Mouse (Mus musculus) embryonic facial prominence, embryonic 15.5 days (tissue): Measurements from ENCODE around the gene Tmppe. TPM values are rescaled to one million over a fixed set of nuclear protein-coding genes. Genes with fewer than 3 reads are reported as not detected.
A peak's percentile ranks its signal among the peaks of the same experiment; 100 is the strongest.
"Not testable (repeated sequence)": the region's sequence is repeated elsewhere in the genome, so short reads cannot be mapped to it uniquely, and the experiment has no call there.

Source experiments
- ATAC-seq: fragments of 200-750 bp; cut with Nextera tagmentation; 2 replicates; pipeline ENCODE4 v1.8.0; 2017; ENCODE audit warnings: low read depth, moderate TSS enrichment; ENCODE audit not compliant: insufficient number of reproducible peaks, low FRiP score, low TSS enrichment
- H3K27ac ChIP-seq: fragments of 300-500 bp; sonication (generic); replicated peaks from 2 replicates; pipeline ENCODE4 v1.5.1; 2015; ENCODE audit warnings: mild to moderate bottlenecking, inconsistent platforms
- H3K27me3 ChIP-seq: fragments of 300-500 bp; sonication (generic); 2 replicates; pipeline ENCODE4 v1.6.1; 2015; ENCODE audit warnings: inconsistent platforms
- H3K36me3 ChIP-seq: fragments of 300-500 bp; sonication (generic); 2 replicates; pipeline ENCODE4 v1.6.1; 2015; ENCODE audit warnings: mild to moderate bottlenecking, inconsistent platforms
- H3K4me1 ChIP-seq: fragments of 300-500 bp; sonication (generic); 2 replicates; pipeline ENCODE4 v1.6.1; 2015; ENCODE audit warnings: inconsistent platforms
- H3K4me2 ChIP-seq: fragments of 300-500 bp; sonication (generic); replicated peaks from 2 replicates; pipeline ENCODE4 v1.6.1; 2015; ENCODE audit warnings: mild to moderate bottlenecking, inconsistent platforms
- H3K4me3 ChIP-seq: fragments of 300-500 bp; sonication (generic); replicated peaks from 2 replicates; pipeline ENCODE4 v1.5.1; 2015; ENCODE audit warnings: mild to moderate bottlenecking, inconsistent platforms
- H3K9ac ChIP-seq: fragments of 300-500 bp; sonication (generic); 2 replicates; pipeline ENCODE4 v1.6.1; 2015; ENCODE audit warnings: inconsistent platforms
- H3K9me3 ChIP-seq: fragments of 300-500 bp; sonication (generic); replicated peaks from 2 replicates; pipeline ENCODE4 v1.6.1; 2016; ENCODE audit warnings: inconsistent platforms
- WGBS: fragments of 180-500 bp; shearing (Covaris S2); methylation state at CpG from one replicate; pipeline ENCODE4 v1.1.7; 2015; 5-methylcytosine and 5-hydroxymethylcytosine counted together
- polyA plus RNA-seq: library from polyadenylated mRNA; unstranded; fragments of >200 nt; fragmentation: Nextera tagmentation; extraction: Ambion mirVana; gene quantifications from 2 replicates; pipeline ENCODE4 v1.2.1, GENCODE M21; 2015

Tmppe gene
- polyA plus RNA-seq, result 10.6 and 10.9 TPM in 2 replicates

GRCm38 (mm10) chr9:114400949-114401684 is at the start of gene Tmppe, which contains the start of gene Glb1:
TSS of gene Tmppe (plus strand) at chr9:114401105.
TSS of gene Glb1 (plus strand) at chr9:114401076.
- ATAC-seq, result peak; percentile 97
- WGBS, result under 1% methylated on average over 73 of the region's 73 CpGs
- no peaks in the 10 kb centered on the region for H3K27me3 ChIP-seq

GRCm38 (mm10) chr9:114367783-114368470 is 33.0 kb upstream of the Tmppe start:
- no peaks in the 10 kb centered on the region; the same call in 1 of the 2 replicates for H3K27me3 ChIP-seq
- H3K4me2 ChIP-seq, result peak overlapping the region; percentile 94
- H3K4me1 ChIP-seq, result peaks cover 6% of the 10 kb centered on the region
- ATAC-seq, result peak; percentile 84
- H3K9me3 ChIP-seq, result no peaks in the 10 kb centered on the region
- WGBS, result under 1% methylated on average over 48 of the region's 48 CpGs
- 0 out of 2 replicates have a peak overlapping the region, but pooled peaks have one; percentile 23 for H3K9ac ChIP-seq
- H3K36me3 ChIP-seq, result peaks cover under 1% of the 10 kb centered on the region; the same call in 1 of the 2 replicates
- peak overlapping the region; percentile 53 for H3K4me3 ChIP-seq
- no peak overlapping the region for H3K27ac ChIP-seq

More at GRCm38 (mm10) chr9:114400949-114401684, at the start of gene Tmppe, which contains the start of gene Glb1:
- H3K4me3 ChIP-seq, result peak within 1 kb of the TSS; percentile 91
- H3K4me2 ChIP-seq, result peak within 1 kb of the TSS; percentile 76
- H3K36me3 ChIP-seq, result peaks cover 20% of the 10 kb centered on the region
- H3K27ac ChIP-seq, result peak within 1 kb of the TSS; percentile 96
- H3K9me3 ChIP-seq, result no peaks in the 10 kb centered on the region
- peak within 1 kb of the TSS; percentile 88 for H3K9ac ChIP-seq
- peaks cover 12% of the 10 kb centered on the region for H3K4me1 ChIP-seq

GRCm38 (mm10) chr9:114368471-114368858 is 32.4 kb upstream of the Tmppe start:
- no peaks in the 10 kb centered on the region; the same call in 1 of the 2 replicates for H3K27me3 ChIP-seq
- peak overlapping the region; percentile 94 for H3K4me2 ChIP-seq
- 12% methylated on average over 12 of the region's 12 CpGs for WGBS
- H3K9ac ChIP-seq, result 0 out of 2 replicates have a peak overlapping the region, but pooled peaks have one; percentile 23
- H3K27ac ChIP-seq, result no peak overlapping the region
- no peak for ATAC-seq
- no peaks in the 10 kb centered on the region for H3K9me3 ChIP-seq
- H3K4me3 ChIP-seq, result peak overlapping the region; percentile 53
- H3K4me1 ChIP-seq, result peaks cover 6% of the 10 kb centered on the region
- peaks cover 6% of the 10 kb centered on the region; the same call in 1 of the 2 replicates for H3K36me3 ChIP-seq

GRCm38 (mm10) chr9:114369389-114369788 is 31.5 kb upstream of the Tmppe start:
- ATAC-seq, H3K9me3 ChIP-seq, H3K27me3 ChIP-seq, H3K9ac ChIP-seq, H3K36me3 ChIP-seq, H3K4me3 ChIP-seq, H3K4me2 ChIP-seq, H3K4me1 ChIP-seq, H3K27ac ChIP-seq: not testable (repeated sequence)
- WGBS, result 57% methylated on average over 5 of the region's 5 CpGs

GRCm38 (mm10) chr9:114371717-114372116 is 29.2 kb upstream of the Tmppe start:
- not testable (repeated sequence) for H3K4me3 ChIP-seq, H3K9me3 ChIP-seq, H3K27me3 ChIP-seq, H3K4me2 ChIP-seq, H3K9ac ChIP-seq, ATAC-seq, H3K4me1 ChIP-seq, H3K27ac ChIP-seq
- peaks cover 26% of the 10 kb centered on the region; the same call in 1 of the 2 replicates for H3K36me3 ChIP-seq
- 20% methylated on average over 5 of the region's 5 CpGs for WGBS

- Histone ChIP-seq H3K4me3 (no peak overlapping the region), H3K36me3 (peaks cover 53% of the 10 kb centered on the region), H3K9ac (no peak overlapping the region), H3K9me3 (no peaks in the 10 kb centered on the region), H3K27ac (no peak overlapping the region), H3K27me3 (no peaks in the 10 kb centered on the region), H3K4me1 (no peaks in the 10 kb centered on the region), H3K4me2 (no peak overlapping the region)
- ATAC-seq, result no peak
- WGBS, result 87% methylated on average over 10 of the region's 10 CpGs
These were observed 25.5 kb upstream of the Tmppe start for GRCm38 (mm10) chr9:114375276-114375962.

GRCm38 (mm10) chr9:114377168-114377567 is 23.7 kb upstream of the Tmppe start:
- H3K27me3 ChIP-seq, result no peaks in the 10 kb centered on the region
- H3K4me3 ChIP-seq, result no peak overlapping the region
- no peak for ATAC-seq
- no peak overlapping the region for H3K27ac ChIP-seq
- WGBS, result 93% methylated on average over 10 of the region's 10 CpGs
- H3K4me2 ChIP-seq, result no peak overlapping the region
- H3K9ac ChIP-seq, result no peak overlapping the region
- no peaks in the 10 kb centered on the region for H3K9me3 ChIP-seq
- H3K36me3 ChIP-seq, result peaks cover 58% of the 10 kb centered on the region
- H3K4me1 ChIP-seq, result no peaks in the 10 kb centered on the region

- H3K27ac ChIP-seq, result no peak overlapping the region
- H3K9me3 ChIP-seq, result no peaks in the 10 kb centered on the region
- no peak overlapping the region for H3K4me2 ChIP-seq
- H3K36me3 ChIP-seq, result peaks cover 65% of the 10 kb centered on the region
- no peak overlapping the region for H3K4me3 ChIP-seq
- WGBS, result 83% methylated on average over 12 of the region's 12 CpGs
- H3K4me1 ChIP-seq, result no peaks in the 10 kb centered on the region
- H3K27me3 ChIP-seq, result no peaks in the 10 kb centered on the region
- no peak overlapping the region for H3K9ac ChIP-seq
- no peak for ATAC-seq
These were observed 21.0 kb upstream of the Tmppe start for GRCm38 (mm10) chr9:114379871-114380270.

- Histone ChIP-seq H3K27me3 (no peaks in the 10 kb centered on the region), H3K27ac (no peak overlapping the region), H3K4me2 (no peak overlapping the region), H3K4me3 (no peak overlapping the region), H3K9ac (no peak overlapping the region), H3K9me3 (no peaks in the 10 kb centered on the region), H3K36me3 (peaks cover 64% of the 10 kb centered on the region), H3K4me1 (no peaks in the 10 kb centered on the region)
- ATAC-seq, result no peak
- 70% methylated on average over 17 of the region's 17 CpGs for WGBS
These were observed 19.8 kb upstream of the Tmppe start for GRCm38 (mm10) chr9:114380881-114381733.

GRCm38 (mm10) chr9:114382936-114383710 is 17.8 kb upstream of the Tmppe start:
- no peak overlapping the region for H3K4me3 ChIP-seq
- no peak overlapping the region for H3K27ac ChIP-seq
- H3K36me3 ChIP-seq, result peaks cover 45% of the 10 kb centered on the region
- no peak overlapping the region for H3K4me2 ChIP-seq
- H3K9ac ChIP-seq, result no peak overlapping the region
- no peak for ATAC-seq
- H3K4me1 ChIP-seq, result peaks cover 4% of the 10 kb centered on the region; the same call in 1 of the 2 replicates
- 87% methylated on average over 17 of the region's 17 CpGs for WGBS
- H3K9me3 ChIP-seq, result no peaks in the 10 kb centered on the region
- H3K27me3 ChIP-seq, result no peaks in the 10 kb centered on the region
